Mouse (Mus musculus): ENCODE measurements around the gene Asap2.

Gene Asap2

DNA sequence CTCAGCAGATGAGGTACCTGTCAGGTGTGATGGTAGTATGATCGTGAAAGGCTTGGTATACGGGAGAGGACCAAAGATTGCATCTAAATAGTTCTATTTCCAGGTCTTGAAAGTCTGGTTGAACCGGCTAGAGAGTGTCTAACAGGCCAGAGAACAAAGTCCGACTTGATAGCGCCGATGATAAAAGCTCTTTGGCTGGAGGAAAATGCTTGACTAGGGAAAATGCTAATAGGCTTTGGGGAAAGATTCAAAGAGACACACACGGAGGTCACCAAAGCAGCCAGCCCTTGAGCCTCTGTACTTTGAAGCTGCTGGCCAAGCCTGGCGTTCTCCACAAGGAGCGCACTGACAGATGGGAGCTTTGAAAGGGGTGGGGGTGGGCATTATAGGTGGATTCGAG is 219.0 kb downstream of the Asap2 start:
- DNase-seq (ENCODE audit: low spot score) = no peak

DNA sequence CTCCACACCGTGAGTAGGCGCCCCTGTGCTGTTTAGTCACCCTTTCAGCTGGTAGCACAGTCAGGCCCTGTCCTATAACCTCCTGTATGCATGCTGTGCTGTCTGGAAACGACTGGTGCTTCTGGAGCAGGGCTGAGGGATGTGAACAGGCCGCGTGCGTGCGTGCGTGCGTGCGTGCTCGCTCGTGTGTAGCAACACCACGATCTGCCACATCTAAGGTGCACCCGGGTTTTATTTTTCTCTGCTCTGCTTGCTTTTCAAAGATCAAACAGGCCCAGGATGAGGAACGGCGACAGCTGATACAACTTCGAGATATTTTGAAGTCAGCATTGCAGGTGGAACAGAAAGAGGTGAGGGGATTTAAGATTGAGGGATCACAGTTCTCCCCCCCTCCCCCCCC is 222.6 kb downstream of the Asap2 start:
- DNase-seq (ENCODE audit: low spot score) = no peak

DNA sequence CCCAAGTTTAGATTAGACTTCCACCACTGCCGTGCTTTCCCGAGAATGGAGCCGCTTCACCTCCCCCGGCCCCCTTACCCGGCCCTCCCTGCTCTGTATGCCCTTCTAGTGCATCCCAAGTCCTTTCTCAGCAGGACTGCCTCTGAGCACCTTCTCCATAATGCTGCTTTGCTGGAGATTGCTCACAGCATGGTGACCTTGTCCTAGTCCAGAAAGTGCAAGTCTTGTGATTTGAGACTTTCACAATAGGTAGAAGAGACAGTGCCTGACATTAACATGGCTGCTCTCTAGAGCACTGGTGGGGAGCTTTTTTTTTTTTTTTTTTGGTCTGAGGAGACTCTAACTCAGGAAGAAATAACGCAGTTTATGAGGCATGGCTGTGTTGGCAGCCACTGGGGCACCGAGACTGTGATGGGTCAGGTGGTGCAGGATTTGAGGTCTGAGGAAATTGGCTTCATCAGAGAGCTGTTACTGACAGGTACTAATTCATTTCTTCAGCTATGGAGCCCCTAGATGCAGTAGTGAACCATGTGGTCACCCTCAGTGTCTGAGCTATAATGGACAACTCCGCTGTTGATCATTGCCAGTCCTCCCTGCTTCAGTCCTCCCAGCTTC is 224.4 kb downstream of the Asap2 start:
- DNase-seq (ENCODE audit: low spot score) = no peak

DNA sequence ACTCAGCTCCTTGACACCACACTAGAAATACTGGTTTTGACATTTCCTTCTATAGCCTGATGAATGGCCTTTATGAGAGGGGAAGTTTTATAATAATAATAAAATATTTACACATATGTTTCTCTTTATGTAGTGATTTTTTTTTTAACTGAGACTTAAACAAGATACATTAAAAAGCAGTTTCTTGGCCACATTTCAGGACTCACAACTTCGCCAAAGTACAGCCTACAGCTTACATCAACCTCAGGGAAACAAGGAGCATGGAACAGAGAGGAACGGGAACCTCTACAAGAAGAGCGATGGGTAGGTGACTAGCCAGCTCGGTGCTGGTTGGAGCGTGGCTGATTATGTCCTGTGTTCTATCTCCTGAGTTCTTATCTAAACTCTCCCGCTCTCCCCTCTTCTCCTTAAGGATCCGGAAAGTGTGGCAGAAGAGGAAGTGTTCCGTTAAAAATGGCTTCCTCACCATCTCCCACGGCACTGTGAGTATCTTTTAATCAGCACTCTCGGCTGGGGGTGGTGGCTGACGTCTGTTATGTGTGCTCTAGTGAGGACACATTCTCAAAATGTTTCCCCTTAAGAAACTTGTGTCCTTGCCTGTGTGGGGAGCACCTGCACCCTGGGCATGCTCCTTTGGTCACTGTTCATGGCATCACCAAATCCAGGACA is 227.7 kb downstream of the Asap2 start:
- DNase-seq (ENCODE audit: low spot score) = no peak

DNA sequence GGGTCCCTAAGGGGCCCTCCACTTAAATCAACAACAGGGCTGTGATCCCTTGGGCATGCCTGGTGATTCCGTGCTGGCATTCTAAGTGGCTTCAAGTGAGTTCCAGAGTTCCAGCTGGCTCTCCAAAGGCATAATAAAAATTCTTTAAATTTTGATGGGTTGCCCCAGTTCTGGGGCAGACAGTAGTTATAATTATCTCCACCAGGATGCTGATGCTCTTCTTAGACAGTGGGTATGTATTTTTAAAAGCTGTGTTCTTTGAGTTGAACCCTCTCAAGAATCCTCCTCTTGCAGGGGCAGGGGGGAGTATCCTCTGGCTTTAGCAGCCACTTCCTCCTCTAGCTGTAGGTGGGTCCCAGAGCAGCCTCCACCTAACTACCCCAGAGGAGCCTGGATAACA is 230.3 kb downstream of the Asap2 start:
- DNase-seq (ENCODE audit: low spot score) = no peak

DNA sequence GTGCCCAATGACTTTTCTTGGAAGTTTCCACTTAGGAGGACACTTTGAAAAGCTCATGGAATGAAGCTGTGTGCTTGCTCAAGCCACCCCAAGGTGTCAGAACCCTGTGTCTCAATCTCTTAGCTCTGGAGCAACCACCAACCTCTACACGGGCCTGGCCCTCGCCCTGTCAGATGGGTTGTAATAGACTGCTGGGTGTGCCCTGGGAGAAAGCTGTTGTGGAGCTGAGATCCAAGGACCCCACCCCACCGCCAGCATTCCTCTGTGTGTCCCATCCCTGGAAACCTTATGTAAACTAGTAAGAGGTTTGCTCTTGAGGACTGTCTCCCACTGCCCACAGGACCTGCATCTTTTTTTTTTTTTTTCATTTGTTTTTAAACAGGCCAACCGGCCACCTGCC is 233.7 kb downstream of the Asap2 start:
- no peak for DNase-seq (ENCODE audit: low spot score)

DNA sequence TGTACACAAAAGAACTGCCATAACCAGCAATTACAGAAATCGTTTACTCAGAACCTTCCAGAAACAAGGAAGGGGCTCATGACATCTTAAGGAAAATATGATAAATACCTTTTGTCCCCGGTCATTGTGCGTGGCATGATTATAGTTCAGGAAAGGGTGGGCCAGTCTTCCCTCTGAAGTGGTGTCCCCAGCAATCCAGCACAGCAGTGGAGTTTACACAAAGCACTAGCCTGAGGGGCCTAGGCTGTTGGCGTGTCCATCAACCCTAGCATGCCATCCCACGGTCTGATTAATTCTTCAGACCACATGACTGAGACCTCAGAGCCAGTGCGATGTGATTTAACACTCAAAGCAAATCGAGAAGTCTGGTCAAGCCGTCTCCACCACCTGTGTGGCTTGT is 235.1 kb downstream of the Asap2 start:
- DNase-seq (ENCODE audit: low spot score) = peak; percentile 62

DNA sequence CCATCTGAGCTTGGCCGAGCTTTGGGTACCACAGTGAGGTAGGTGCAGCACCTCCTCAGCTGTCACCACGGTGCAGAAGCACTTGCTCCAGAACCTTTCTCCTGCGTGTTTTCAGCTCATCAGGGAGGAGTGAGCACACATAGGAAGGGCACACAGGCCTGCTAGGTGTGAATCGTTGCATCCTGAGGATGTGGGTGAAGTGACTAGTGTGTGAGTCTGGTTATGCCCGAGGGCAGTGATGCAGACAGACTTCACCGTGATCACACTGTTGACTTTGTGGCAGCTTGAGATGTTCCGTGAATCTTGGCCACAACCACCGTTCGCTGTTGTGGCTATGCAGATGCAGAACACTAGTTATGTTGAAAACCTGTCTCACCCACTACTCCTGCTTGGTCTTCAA is 236.1 kb downstream of the Asap2 start:
- DNase-seq (ENCODE audit: low spot score) = no peak

DNA sequence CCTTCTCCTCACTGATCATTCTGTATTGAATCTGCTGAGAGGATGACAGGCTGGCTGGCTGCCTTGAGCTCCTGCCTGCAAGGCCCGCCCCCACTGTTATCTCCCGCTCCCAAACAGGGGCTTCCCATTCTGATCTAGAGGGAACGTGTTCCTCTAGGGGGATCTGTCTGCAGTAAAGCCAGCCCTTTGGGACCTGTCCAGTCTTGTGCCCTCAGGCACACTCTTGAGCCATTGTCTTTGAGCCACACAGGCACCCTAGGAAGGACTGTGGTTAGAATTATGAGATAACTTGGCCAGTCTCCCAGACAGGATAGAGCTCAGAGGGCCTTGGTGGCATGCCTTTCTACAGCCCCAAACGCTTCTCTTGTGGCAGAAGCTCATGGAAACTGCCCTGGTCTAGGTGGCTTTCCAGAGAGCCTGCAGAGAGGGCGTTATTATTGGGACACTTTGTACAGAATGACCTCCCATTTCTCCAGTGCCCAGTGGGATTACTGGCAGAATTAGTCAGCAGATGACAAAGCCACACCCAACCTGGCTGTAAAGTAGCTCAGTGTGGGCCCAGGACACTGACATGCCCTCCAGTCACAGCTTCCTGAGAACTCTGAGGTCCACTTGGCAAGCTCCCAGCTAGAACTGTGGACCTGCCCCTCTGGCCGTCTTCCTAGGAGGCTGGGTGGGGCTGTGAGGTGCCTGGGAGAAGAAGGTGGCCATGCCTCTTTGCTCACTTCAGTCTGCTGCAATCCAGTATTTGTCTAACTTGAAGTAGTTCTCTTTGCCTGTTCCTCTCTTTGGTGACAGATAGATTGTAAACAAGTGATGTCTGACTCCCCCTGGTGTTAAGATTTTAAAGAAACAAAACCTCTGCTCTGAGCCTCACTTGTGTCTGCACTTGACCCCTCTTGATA is 237.1 kb downstream of the Asap2 start:
- DNase-seq (ENCODE audit: low spot score) = peak; percentile 91

DNA sequence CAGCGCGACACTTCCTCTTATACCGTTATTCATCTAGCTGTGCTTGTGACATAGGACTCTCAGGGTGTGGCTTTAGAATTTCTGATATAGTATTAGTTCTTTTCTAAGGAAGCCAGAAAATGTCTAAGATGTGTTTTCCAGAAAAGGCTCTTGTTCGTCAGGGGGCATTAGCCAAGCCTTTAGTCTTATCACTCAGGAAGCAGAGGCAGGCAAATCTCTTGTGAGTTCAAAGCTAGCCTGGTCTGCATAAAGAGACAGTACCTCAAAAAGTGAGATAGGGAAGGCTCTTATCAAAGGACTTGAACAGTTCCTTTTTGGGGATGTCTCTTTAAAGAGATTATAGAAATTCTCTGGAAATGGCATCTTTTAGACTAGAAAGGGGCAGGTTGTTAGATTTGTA is 238.4 kb downstream of the Asap2 start:
- no peak for DNase-seq (ENCODE audit: low spot score)

DNA sequence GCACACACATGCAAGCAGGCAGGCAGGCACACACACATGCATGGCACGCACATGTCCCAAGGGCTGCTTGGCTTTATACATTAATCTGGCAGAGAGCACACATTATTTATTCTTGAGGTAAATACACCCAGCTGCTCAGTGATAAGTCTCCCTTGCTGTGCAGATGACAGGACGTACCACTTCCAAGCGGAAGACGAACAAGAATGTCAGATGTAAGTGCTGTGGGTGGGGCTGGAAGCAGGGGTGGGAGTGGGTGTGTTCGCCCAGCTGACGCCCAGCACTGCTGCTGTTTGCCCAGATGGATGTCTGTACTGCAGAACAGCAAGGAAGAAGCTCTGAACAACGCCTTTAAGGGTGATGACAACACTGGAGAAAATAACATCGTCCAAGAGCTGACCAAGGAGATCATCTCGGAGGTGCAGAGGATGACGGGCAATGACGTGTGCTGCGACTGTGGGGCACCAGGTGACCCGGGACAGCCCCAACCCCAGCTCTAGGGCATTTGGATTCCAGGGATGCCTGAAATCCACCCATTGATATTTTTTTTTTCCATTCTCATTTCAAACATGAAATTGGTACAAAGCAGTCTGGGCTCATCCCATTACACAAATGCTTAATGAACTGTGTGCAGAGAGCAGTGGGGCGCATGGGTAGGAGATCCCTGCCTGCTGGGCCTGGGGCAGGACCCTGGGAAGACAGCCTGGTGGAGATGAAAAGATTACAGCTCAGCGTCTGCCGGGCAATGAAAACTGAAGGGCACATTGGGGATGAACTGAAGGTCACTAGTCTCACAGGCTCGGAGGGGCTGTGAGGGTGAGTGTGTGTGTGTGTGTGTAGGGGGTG is 239.0 kb downstream of the Asap2 start:
- DNase-seq (ENCODE audit: low spot score) = peak; percentile 63

DNA sequence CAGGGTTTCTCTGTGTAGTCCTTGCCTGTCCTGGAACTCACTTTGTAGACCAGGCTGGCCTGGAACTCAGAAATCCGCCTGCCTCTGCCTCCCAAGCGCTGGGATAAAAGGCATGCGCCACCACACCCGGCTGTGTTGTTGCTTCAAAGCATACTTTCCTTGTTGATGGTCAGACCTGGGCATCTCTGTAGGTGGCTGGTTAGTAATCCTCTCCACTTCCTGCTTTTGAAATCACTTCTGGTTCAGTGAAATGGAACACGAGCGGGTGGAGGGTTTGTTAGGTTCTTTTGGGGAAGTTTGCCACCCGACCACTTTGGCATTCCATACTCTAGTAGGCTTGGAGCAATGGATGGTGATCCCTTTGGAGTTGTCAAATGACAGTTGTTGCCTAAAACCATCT is 243.5 kb downstream of the Asap2 start:
- DNase-seq (ENCODE audit: low spot score) = no peak

DNA sequence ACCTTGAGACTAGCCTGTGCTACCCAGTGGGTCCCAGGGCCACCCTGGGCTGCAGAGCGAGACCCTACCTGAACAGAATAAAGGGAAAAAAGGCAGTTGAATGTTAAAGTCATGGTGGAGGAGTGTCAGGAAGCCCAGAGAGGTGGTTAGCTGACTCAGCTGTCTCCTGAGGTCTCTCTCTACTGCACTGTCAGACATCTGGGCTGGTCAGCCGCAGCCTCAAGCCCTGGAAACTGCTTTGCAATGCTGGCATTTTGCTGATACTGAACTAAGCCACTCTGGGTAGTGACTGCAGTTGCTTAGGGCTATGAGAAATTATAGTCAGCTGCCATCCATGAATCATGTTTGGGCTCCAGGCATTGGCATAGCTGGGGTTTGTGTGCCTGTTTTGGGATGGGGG is 244.3 kb downstream of the Asap2 start:
- DNase-seq (ENCODE audit: low spot score) = no peak

DNA sequence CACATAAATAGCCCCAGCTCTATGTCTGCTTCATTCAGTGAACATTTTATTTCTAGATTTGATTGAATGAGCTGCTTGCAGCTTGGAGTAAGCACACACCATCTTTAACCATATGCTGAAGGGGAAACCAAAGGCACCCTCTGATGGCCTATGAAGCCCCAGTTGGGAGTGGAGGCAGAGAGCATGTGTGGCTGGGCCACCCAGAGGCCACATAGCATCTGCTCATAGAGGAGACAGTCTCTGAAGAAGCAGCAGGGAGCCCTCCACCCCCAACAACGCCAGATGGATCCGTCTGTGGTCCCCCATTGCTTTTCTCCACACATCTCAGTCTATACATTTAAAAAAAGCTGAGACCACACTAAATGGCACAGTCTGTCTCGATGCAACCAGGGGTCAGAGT is 251.7 kb downstream of the Asap2 start:
- DNase-seq (ENCODE audit: low spot score) = no peak

DNA sequence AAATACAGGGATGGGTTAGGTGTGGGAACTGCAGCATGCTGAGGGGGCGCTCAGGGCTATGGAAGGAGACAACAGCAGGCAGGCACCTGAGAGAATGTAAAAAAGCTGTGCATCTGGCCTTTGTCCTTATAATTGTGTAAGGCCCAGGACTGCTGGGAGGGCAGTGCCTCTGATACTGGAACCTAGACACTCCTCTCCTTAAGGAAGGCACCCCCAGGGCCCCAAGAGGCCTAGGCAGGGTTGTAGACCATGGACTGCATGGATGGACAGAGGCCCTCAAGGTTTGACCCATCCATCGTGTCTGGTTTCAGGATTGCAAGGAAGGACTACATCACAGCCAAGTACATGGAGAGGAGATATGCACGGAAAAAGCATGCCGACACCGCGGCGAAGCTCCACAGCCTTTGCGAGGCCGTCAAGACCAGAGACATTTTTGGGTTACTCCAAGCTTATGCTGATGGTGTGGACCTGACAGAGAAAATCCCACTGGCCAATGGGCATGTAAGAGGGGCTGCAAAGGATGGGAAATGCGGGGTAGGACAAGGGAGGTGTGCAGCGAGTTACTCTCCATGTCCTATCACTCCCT is 254.2 kb downstream of the Asap2 start:
- DNase-seq (ENCODE audit: low spot score) = no peak

DNA sequence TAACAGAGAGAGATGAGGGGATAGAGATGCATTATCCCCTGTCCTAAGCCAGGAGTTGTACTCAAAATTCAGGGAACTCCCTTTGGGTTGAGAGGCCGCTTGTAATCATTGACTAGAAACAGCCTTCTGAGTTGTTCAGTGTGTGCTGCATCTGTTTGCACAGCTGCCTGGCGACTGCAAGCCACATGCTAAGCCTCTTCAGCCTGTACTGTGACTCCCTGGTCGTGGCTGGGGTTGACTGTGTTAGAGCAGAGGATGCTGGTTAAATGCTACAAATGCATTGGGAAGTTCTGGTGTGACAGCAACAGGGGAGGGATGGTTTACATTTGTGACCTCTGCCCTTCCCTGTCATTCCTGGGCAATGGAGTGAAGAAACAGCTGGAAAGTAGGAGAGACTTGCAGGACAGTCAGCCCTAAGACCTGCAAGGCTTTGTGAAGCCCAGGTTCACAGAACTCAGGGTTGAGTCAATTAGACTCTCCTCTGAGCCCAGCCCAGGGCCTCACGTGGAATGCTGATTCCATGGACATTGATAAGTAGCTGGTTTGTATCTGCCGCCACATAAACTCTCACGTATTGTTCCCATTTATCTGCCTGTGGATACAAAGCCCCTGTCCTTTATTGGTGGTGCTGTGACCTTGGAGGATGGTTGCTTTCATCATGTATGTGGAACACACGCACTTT is 257.6 kb downstream of the Asap2 start:
- DNase-seq (ENCODE audit: low spot score) = no peak

DNA sequence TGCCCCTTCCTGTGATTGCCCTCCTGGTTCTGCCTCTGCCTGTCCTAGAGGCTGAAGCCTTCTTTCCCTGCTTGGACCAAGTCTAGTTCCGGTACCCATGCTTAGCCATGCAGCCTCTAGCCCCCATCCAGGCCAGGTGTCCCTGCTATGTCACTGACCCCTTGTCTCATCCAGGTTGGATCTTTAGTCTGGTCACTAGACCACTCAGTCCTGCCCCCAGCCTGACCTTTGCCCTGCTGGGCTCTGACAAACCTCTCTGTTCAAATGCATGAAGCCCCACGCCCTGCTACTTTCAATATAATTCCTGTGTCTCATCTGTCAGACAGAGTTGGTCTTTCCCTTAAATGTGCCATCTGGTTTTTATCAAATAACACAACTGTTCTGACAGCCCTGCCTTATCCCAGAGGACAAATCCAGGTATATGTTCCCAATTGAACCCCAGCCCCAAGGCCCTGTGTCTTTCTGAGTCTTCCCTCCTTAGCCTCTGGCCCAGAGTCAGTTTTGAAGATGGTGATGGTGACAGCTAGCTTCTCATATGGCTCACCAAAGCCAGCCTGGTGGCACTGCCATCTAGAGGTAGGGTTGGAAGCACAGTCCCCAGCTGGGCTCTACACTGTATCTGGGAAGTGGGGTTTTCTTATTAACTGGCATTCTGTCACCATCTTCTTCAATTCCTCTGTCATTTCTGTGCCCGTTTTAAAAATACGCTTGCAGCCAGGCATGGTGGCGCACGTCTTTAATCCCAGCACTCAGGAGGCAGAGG is 270.4 kb downstream of the Asap2 start:
- no peak for DNase-seq (ENCODE audit: low spot score)

DNA sequence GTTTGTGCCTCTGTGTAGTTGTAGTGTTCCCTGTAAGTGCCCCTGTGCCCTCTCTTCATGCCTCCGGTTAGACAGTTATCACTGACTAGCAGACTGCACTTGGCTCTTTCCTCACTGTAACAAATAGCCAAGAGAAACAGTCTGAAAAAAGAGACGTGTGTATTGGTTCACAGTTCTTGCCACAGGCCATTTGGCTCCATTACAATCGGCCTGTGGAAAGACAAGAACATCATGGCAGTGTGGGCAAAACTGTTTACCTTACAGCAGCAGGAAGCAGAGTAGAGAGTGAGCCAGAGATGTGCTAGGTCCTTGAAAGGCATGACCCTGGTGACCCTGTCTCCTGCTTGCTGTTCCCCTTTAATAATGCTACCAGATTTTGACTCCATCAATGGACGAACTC is 271.3 kb downstream of the Asap2 start:
- peak; percentile 15 for DNase-seq (ENCODE audit: low spot score)

DNA sequence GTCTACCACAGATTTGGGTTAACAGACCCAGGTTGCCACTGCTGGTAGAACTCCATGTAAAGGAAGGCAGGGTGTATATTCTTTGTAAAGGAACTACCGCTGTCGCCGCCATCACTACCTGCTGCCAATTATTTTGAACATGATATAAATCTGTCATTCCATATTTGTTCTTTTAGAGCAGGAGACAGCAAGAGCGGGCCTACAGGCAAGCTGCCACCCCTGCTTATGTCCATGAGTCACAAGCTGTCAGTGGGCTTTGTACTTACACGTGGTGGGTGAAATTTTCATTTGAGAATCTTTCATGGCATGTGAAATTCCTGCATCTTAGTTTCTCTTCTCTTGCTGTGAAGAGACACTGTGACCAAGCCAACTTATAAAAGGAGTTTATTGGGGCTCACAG is 273.0 kb downstream of the Asap2 start:
- DNase-seq (ENCODE audit: low spot score) = no peak

DNA sequence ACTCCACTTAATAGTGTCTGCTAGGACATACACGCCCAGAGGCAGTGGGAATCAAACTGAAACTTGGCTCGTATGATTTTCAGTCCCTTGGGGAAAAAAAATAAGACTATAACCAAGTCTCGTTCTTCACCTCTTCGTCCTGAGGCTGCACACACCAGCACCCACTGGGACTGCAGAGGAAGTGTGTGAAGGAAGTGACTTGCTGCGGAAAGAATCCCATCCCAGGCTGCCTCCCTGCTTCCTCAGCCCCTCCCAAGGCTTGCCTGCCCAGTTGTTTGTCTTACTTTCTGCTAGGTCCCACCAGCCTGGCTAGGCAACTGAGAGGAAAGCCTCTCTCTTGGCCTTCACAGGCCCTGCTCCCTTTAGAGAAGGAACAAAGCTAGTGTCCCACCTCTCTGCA is 274.0 kb downstream of the Asap2 start:
- peak; percentile 78 for DNase-seq (ENCODE audit: low spot score)

DNA sequence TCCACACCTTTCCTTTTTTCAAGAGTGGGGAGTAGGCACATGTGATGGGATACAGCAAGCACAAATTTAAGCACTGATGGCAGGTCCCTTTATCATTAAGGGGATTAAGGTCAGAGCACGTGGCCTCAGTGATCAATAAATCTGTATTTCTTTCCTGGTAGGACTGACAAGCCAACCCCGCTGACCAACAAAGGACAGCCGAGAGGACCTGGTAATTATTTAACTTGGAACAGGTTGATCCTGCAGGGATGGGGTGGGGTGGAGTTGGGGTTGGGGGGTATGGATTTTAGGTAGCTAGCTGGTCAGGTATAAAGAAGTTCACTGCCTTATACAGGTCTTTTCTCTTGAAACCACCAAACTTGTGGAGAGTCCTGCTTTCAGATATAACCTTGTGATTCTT is 274.7 kb downstream of the Asap2 start:
- no peak for DNase-seq (ENCODE audit: low spot score)
